Mouse (Mus musculus): ENCODE data around the gene Ptk6. TPM values are rescaled to one million over a fixed set of nuclear protein-coding genes. Genes with fewer than 3 reads are reported as not detected.

The Ptk6 gene
- total and polyA plus RNA-seq, 3 experiments = not detected

DNA sequence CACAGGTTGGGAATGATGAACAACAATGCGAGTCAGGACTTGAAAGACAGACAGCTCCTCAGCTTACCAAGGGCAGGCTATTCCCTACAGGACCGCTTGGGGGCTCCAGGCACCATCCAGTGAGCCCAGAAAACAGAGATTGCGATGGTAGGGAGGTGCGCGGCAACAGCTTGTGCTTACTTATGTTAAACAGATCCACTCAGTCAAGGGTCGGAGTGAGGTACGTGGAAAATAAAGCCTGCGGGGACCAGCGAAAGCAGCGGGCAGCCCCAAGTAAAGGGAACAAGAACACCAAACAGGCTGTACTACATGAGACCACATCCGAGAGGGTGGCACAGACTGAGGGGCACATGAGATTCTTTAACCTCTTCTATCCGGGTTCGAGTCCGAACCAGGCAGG, 16.0 kb downstream of the Ptk6 start:
- TF ChIP-seq ELF1 (IDR thresholded peaks at IDR 0.05; ENCODE audit: low read depth, low read length) (peak; percentile 23; the same call in 1 of the 2 replicates), JUND (IDR thresholded peaks at IDR 0.05; ENCODE audit: low read depth, low read length) (no peak), CHD1 (IDR thresholded peaks at IDR 0.05; ENCODE audit: low read depth, low read length) (no peak), POLR2AphosphoS2 (IDR thresholded peaks at IDR 0.05; ENCODE audit: low read length) (no peak), MAX (IDR thresholded peaks at IDR 0.05; ENCODE audit: low read length) (no peak), SIN3A (IDR thresholded peaks at IDR 0.05; ENCODE audit: low read length) (peak; percentile 60), GABPA (IDR thresholded peaks at IDR 0.05; ENCODE audit: low read depth, low read length) (no peak), RAD21 (IDR thresholded peaks at IDR 0.05; ENCODE audit: low read depth, low read length) (peak; percentile 86), POLR2A (IDR thresholded peaks at IDR 0.05; ENCODE audit: control insufficient read depth in 1 of 2, insufficient read depth in 1 of 2, low read depth in 1 of 2, low read length in 2 of 2, poor library complexity in 1 of 2) (0 out of 4 replicates have a peak, but pooled peaks of 1 of the 2 experiments have one; percentile 14), SMC3 (IDR thresholded peaks at IDR 0.05; ENCODE audit: low read depth, low read length) (peak; percentile 79), E2F4 (IDR thresholded peaks at IDR 0.05; ENCODE audit: borderline replicate concordance, low read depth, low read length) (no peak), MAZ (IDR thresholded peaks at IDR 0.05; ENCODE audit: low read depth, low read length) (no peak), MAFK (IDR thresholded peaks at IDR 0.05; ENCODE audit: borderline replicate concordance, low read depth, low read length) (no peak), CTCF (IDR thresholded peaks at IDR 0.05 in 2 of 3, conservative IDR thresholded peaks at IDR 0.05 in 1 of 3; ENCODE audit: control insufficient read depth in 1 of 3, insufficient read depth in 1 of 3, low read depth in 2 of 3, low read length in 3 of 3, poor library complexity in 1 of 3, severe bottlenecking in 1 of 3) (peak; percentile 85 to 88 (median 87)), HCFC1 (IDR thresholded peaks at IDR 0.05; ENCODE audit: low read depth, low read length) (no peak), ETS1 (IDR thresholded peaks at IDR 0.05; ENCODE audit: low read depth, low read length) (no peak), MYC (IDR thresholded peaks at IDR 0.05; ENCODE audit: low read depth, low read length) (no peak), CHD2 (IDR thresholded peaks at IDR 0.05; ENCODE audit: low read length) (no peak), ZC3H11A (IDR thresholded peaks at IDR 0.05; ENCODE audit: low read depth, low read length) (peak; percentile 70), MYB (IDR thresholded peaks at IDR 0.05; ENCODE audit: low read depth, low read length) (no peak), USF1 (IDR thresholded peaks at IDR 0.05; ENCODE audit: low read depth, low read length) (no peak), NELFE (IDR thresholded peaks at IDR 0.05; ENCODE audit: low read depth, low read length) (no peak)
- no peaks in the 10 kb centered on the region for H3K27me3 ChIP-seq (ENCODE audit: control insufficient read depth in 1 of 2, insufficient read depth in 2 of 2, low read length in 2 of 2)
- no peaks in the 10 kb centered on the region for H3K36me3 ChIP-seq (ENCODE audit: control insufficient read depth in 1 of 2, insufficient read depth in 2 of 2, low read length in 2 of 2)
- peak; percentile 92 for DNase-seq (ENCODE audit: low read depth, low spot score)
- H3K4me3 ChIP-seq (ENCODE audit: control insufficient read depth in 1 of 2, insufficient read depth in 1 of 2, low read depth in 2 of 2, low read length in 2 of 2) = peak overlapping the region; percentile 76 to 98
- no peak overlapping the region for H3K27ac ChIP-seq (ENCODE audit: control insufficient read depth, low read depth, low read length)
- no peaks in the 10 kb centered on the region; a peak in 1 of 4 replicates for H3K4me1 ChIP-seq (ENCODE audit: control insufficient read depth in 1 of 2, insufficient read depth in 2 of 2, low read length in 2 of 2)
- H3K9me3 ChIP-seq (replicated peaks; ENCODE audit: insufficient read depth, low read length) = no peaks in the 10 kb centered on the region
- H3K79me2 ChIP-seq (ENCODE audit: control insufficient read depth, insufficient read depth, low read length, poor library complexity) = no peaks in the 10 kb centered on the region; the same call in 1 of the 2 replicates
- peak overlapping the region; percentile 40 for H3K9ac ChIP-seq (ENCODE audit: control insufficient read depth, low read depth, low read length, poor library complexity, severe bottlenecking)

DNA sequence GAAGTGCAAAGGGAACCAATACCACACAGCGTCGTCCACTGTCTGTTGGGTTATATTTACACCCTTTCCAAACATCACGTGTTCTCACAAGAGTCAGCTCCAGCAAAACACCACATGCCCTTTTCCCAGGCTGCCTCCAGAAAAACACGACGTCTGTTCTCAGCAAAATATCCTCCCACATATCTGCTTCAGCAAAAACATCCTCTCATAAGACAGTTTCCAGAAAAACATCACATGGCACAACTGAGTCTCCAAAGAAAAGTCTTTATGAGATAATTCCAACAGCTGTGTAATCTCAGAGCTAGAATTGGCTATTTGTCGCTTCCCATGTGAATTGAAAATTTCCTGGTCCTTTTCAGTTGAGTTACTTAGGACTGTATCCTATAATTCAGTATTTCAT, 21.7 kb downstream of the Ptk6 start:
- Histone ChIP-seq H3K79me2 (ENCODE audit: control insufficient read depth, insufficient read depth, low read length, poor library complexity) (no peaks in the 10 kb centered on the region), H3K4me3 (ENCODE audit: control insufficient read depth in 1 of 2, insufficient read depth in 1 of 2, low read depth in 2 of 2, low read length in 2 of 2) (no peak overlapping the region), H3K9ac (ENCODE audit: control insufficient read depth, low read depth, low read length, poor library complexity, severe bottlenecking) (no peak overlapping the region), H3K9me3 (replicated peaks; ENCODE audit: insufficient read depth, low read length) (no peaks in the 10 kb centered on the region), H3K36me3 (ENCODE audit: control insufficient read depth in 1 of 2, insufficient read depth in 2 of 2, low read length in 2 of 2) (peaks cover 0 to 5% of the 10 kb centered on the region in 2 experiments; a peak in 1 of 4 replicates), H3K27me3 (ENCODE audit: control insufficient read depth in 1 of 2, insufficient read depth in 2 of 2, low read length in 2 of 2) (no peaks in the 10 kb centered on the region; a peak in 1 of 4 replicates), H3K4me1 (ENCODE audit: control insufficient read depth in 1 of 2, insufficient read depth in 2 of 2, low read length in 2 of 2) (no peaks in the 10 kb centered on the region), H3K27ac (ENCODE audit: control insufficient read depth, low read depth, low read length) (no peak overlapping the region)
- TF ChIP-seq SMC3 (IDR thresholded peaks at IDR 0.05; ENCODE audit: low read depth, low read length) (no peak), TCF12 (IDR thresholded peaks at IDR 0.05; ENCODE audit: low read depth, low read length) (no peak), TAL1 (IDR thresholded peaks at IDR 0.05; ENCODE audit: low read length) (no peak), KAT2A (conservative IDR thresholded peaks at IDR 0.05; ENCODE audit: low read depth, low read length) (no peak), MEF2A (IDR thresholded peaks at IDR 0.05; ENCODE audit: extremely low read depth, insufficient replicate concordance, low read depth, low read length, poor library complexity, severe bottlenecking) (no peak), E2F4 (IDR thresholded peaks at IDR 0.05; ENCODE audit: borderline replicate concordance, low read depth, low read length) (no peak)
- DNase-seq (ENCODE audit: low read depth, low spot score) = no peak
